Mouse (Mus musculus): Measurements from ENCODE around the gene Ehmt1. TPM values are rescaled to one million over a fixed set of nuclear protein-coding genes. Genes with fewer than 3 reads are reported as not detected.

The Ehmt1 gene
- total RNA-seq, 2 experiments from 2014 or later: 55.0 to 61.9 TPM

DNA sequence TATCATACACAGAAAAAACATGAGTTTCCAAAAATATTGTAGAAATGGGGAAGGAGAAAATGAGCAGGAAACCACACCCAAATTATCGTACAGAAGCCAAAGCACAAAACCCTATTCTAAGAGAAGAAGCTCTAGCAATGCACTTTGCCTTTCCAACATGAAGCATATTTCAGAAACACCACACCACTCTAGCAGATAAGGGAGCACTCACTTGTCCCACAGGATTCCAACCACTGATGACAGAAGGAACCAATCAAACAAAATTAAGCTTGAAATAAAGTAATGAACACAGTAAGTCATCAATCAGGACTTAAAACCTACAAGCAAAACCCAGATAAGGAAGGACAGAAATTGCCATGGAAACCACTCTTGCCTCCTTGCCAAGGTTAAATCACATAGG lies 74.2 kb downstream of the Ehmt1 start:
- intact Hi-C loops (cut with DNase I): no loop called here
- DNase-seq (ENCODE audit: low spot score in 2 of 2): no peak

DNA sequence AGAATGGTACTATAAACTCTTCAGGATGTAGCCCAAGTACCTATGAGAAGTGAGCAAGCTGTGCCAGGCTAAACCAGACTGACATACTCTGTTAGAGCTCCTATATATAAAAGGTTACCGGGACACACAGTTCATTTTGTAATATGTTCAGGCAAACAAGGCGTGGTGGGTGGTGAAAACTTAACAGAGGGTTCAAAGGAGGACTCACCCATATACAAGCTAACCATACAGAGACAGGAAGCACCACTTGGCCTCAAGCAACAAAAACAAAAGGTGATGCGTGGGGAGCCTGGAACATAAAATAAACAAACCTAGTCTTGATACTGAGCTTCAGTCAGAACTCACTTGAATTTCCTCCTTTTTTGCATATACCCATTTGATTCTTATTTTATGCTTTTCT lies 88.8 kb downstream of the Ehmt1 start:
- DNase-seq (ENCODE audit: low spot score in 2 of 2): no peak
- intact Hi-C loops (cut with DNase I): no loop called here

DNA sequence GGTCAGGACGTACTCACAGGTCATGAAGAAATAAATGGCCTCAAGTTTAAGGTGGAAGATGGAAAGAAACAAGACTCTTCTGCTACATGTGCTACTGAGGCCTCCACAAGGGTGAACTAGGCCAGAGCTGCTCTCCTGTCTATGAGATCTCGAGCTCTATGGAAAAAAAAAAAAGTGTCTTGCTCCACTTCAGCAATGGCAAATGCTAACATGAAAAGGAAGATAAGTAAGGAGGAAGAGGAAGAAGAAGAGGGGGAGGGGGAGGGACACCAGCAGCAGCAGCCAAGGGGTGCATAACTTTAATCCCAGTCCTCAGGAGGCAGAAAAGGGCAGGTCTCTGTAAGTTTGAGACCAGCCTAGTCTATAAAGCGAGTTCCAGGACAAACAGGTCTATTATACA lies 109.7 kb downstream of the Ehmt1 start:
- intact Hi-C loops (cut with DNase I): no loop called here
- no peak for DNase-seq (ENCODE audit: low spot score in 2 of 2)

DNA sequence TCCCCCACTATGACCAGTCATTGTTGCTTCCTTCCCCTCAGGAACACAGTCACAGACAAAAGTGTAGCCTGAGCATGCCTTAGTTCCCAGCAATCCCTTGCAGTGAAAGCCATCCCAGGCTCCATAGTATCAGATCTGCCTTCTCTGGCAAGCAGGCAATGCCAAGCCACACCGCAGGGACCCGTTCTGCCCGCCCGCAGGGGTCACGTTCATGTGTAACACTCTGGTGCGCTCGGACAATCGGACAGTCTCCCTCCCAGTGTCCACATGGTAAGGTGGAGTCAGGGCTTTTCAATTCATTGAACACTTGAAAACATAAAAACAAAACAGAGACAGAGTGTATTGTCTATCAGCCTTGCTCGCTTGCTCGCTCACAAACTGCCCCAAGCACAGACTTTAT lies 111.7 kb downstream of the Ehmt1 start:
- intact Hi-C loops (cut with DNase I): no loop called here
- DNase-seq (ENCODE audit: low spot score in 2 of 2): no peak

DNA sequence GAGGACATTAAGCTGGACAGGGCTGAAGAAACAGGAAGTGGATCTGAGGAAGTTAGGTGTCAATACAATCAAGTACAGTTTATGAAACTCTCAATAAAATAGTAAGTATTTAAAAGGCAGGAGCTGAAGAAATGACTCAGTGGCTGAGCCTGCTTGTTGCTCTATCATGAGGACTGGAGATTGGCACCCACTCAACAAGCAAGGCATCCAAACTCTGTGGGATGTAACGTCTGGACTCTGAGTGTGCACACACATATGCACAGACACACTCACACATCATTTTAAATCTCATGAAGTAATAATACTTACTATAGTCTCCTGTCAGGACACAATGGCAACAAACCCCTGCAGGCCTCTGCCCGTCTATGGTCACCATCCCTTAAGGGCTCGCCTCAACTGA lies 112.4 kb downstream of the Ehmt1 start:
- DNase-seq (ENCODE audit: low spot score in 2 of 2): peak; percentile 38 to 50
- intact Hi-C loops (cut with DNase I): no loop called here

DNA sequence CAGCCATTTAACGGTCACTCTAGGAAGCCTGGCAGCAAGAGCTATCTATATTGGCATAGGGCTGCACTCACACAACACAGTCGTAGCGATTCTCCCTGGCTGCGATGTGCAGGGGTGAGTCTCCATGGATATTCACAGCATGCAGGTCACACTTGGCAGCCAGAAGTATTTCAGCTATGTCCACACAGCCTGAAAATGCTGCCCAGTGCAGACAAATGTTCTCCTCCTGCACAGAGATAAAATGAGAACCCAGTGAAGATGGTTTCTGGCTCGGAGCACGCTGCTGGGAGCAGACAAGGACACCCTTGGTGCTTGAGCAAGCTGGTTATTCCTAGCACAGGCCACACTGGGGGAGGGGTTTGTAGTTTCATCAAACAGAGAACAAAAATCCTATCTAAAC lies 113.3 kb downstream of the Ehmt1 start:
- peak; percentile 41 to 66 for DNase-seq (ENCODE audit: low spot score in 2 of 2)
- intact Hi-C loops (cut with DNase I): no loop called here

DNA sequence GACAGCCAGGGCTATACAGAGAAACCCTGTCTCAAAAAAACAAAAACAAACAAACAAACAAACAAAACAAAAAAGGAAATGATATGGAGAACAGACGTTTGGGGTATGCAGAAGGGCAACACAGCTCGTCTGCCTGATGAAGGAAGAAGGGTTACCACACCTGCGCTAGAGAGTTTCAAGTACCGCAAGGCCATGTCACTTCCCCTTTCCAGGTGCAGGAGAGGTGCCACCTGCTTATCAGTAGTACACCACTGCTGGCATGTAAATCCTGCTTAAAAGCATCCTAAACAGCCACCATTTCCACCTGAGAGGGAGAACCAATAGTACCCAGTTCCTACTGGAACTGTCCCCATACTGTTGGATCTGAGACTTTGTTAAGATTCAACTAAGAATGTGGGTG lies 113.8 kb downstream of the Ehmt1 start:
- DNase-seq (ENCODE audit: low spot score in 2 of 2): no peak
- intact Hi-C loops (cut with DNase I): no loop called here

DNA sequence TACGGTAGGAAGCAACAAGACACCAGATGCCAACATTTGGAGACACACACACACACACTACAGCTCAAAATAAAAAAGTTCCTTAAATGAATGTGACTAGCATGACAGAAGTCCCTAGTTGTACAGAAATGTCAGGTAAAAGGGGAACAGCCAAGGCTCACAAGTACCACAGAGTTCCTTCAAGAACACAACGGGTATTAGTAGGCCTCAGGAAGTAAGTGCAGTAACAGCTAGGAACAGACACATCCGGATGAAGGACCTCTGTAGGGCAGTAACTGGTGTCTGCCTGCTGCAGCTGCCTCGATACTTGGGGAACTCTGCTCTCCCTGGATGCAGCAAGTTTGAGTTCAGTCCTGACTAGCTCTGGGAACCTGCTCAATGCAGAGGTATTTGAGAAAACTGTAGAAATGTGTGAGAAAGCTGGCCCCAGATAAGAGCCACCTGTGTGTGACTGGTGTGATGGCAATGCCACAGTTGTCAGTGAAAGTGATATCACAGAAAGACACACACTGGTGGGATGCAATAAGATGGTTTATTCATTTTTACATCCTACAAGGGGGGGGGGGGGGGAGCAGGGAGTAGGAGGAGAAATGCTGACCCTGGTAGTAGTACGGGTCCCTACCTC lies 122.5 kb downstream of the Ehmt1 start:
- intact Hi-C loops (cut with DNase I): no loop called here

DNA sequence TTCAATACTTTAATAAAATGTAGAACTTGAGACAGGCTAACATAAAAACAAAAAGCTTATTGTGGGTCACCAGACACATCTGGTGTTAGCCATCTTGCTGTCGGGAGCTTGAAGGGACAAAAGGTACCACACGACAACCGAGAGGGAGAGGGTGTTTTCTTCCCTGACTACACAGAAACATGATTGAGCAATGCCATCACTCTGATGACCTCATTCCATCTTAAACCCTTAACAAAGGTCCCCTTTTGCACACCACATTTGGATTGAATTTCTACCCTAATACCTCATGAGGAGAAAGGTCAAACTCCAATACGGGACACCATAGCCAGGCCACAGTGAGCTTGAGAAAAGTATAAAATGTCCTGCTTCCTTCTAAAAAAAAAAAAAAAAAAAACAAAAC lies 132.2 kb downstream of the Ehmt1 start:
- intact Hi-C loops (cut with DNase I): no loop called here

More for the DNA sequence above, 122.5 kb downstream of the Ehmt1 start:
- DNase-seq (ENCODE audit: low spot score in 2 of 2): no peak

DNA sequence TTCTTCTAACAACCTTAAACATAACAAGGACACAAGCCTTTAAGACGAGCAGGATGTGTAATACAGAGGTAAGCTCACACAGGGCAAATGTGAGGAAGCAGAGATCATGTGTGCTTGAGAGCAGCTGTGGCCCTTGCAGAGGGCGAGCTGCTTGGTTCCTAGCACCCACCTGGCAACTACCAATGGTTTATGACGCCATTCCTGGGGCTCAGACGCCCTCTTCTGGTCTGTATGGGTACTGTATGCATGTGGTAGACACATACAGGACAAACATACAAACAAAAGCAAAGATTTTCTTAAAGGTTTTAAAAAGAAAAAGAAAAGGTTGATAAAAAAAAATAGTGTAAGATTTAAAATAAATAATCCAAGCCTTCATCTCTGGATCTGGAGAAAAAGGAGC lies 138.2 kb downstream of the Ehmt1 start:
- DNase-seq (ENCODE audit: low spot score in 2 of 2): no peak
- intact Hi-C loops (cut with DNase I): no loop called here

More for the DNA sequence above, 132.2 kb downstream of the Ehmt1 start:
- no peak for DNase-seq (ENCODE audit: low spot score in 2 of 2)

DNA sequence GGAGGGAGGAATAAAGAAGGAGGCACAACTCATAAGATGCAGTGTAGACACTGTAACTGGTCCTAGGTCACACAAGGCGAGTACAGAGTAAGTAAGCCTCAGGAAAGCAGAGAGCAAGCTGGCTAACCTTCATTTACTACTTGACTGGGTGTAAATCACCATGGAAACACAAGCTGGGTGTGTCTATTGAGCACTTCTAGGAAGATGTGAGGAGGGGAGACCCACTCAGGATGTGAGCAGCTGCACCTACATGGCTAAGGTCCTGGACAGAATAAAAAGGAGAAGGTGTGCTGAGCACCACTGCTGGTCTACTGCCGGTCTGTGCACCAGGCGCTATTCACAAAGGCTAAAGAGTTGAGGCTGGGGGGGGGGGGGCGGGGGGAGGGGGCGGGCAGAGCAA lies 142.6 kb downstream of the Ehmt1 start:
- intact Hi-C loops (cut with DNase I): no loop called here

DNA sequence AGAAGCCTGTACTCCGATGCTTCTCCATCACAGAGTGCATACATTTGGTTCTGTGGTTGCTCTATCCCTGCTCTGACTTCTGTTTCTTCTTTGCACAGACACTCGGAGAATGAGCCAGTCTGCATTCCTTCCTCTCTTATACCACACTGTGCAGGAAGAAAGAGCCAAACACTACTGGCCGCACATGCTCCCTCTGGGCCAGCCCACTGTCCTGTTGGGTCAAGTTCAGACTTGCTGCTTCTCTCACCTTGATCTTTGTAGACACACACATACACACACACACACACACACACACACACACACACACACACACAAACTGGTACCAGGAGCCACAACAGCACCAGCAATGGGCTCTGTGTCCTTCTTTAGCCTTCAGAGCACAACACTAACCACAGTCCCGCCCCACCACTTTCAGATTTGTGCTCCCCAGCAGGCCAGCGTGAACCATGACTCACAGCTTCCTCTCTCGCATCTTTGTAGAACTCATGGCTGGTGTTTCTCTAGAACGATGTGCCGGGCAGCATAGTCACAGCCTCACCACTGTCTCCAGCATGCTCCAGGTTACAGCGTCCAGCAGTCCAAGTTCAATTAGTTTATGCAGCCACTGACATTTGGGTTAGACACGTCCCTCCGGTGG lies 143.3 kb downstream of the Ehmt1 start:
- no peak for DNase-seq (ENCODE audit: low spot score in 2 of 2)
- intact Hi-C loops (cut with DNase I): no loop called here

More for the DNA sequence above, 142.6 kb downstream of the Ehmt1 start:
- no peak for DNase-seq (ENCODE audit: low spot score in 2 of 2)

DNA sequence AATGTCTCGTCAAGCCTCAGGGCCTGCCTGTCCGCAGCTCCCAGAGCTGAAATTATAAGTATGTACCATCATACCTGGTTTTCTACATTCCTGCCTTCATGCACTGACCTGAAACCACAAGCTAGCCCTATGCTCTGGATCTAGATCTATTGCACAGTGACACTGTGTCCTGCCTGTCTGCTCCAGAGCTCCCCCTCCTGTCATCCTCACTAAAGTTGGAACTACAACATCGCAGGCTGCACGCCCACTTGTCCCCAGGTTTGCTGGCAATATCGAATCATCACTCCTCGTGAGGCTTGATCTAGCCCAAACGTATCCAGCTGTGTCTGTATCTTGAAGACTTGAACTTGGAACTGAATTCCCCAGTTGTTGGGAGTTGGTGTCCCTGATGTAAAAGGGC lies 144.6 kb downstream of the Ehmt1 start:
- no peak for DNase-seq (ENCODE audit: low spot score in 2 of 2)
- intact Hi-C loops (cut with DNase I): no loop called here

DNA sequence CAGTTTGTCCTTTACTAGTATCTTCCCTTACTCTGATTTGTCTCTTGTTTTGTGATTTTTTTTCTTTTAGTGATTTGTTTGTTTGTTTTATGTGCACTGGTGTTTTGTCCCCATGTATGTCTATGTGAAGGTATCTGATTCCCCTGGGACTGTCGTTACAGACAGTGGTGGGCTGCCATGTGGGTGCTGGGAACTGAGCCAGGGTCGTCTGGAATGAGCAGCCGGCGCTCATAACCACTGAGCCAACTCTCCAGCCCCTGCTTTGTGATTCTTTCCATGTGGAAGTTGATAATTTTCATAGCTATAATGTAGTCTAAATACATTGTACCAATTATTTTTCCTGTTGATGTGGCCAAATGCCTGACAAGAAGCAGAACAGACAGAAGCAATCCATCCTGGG lies 148.6 kb downstream of the Ehmt1 start:
- no peak for DNase-seq (ENCODE audit: low spot score in 2 of 2)
- intact Hi-C loops (cut with DNase I): no loop called here

DNA sequence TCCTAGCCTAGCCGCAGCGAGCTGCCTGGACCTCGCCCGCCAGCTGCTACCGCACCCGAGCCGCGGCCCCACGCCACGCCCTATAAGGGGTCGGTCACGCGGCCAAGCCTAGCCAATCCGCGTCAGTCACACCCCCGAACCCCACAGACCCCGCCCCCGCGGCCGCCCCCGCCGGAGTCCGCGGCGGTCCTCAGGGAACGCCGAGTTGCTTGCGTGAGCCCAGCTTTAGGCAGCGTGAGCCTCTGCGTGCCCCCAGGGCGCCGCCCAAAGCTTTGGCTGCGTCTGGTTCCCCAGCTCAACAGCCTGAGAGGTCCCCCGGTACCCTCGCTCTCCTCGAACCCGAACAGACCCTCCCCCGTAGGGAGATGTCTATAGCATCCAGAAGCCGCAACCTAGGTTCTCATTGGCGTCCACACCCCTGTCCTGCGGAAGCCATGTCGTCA lies 156.3 kb downstream of the Ehmt1 start, which contains the start of gene Cacna1b:
TSS of gene Cacna1b (minus strand) at position 38 of the 443 bp plus-strand sequence.
- intact Hi-C loops (cut with DNase I): no loop called here
- peak; percentile 93 to 94 for DNase-seq (ENCODE audit: low spot score in 2 of 2)

DNA sequence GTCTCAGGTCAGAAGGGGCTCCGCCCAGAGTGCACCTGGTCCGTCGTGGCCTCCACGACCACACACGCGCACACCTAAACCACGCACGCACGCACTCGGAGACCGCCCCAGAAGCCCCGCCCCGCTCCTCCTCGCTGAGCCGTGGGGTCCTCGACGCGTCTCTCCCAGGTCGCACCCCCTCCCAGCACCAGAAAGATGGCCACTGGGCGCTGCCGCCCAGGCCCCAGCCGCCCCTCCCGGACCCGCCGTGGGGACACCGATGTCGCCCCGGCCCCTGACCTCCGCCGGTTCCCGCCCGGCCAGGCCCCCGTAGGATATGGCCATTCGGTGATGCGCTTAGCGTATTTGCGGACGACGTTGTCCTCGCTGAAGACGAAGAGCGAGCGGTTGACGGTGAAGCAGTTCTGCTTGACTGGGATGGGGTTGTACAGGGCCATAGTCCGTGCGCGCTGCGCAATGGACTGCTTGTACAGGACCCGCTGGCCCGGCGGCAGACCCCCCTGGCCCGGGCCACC lies 156.9 kb downstream of the Ehmt1 start:
- intact Hi-C loops (cut with DNase I): no loop called here
- peak; percentile 53 to 56 for DNase-seq (ENCODE audit: low spot score in 2 of 2)

DNA sequence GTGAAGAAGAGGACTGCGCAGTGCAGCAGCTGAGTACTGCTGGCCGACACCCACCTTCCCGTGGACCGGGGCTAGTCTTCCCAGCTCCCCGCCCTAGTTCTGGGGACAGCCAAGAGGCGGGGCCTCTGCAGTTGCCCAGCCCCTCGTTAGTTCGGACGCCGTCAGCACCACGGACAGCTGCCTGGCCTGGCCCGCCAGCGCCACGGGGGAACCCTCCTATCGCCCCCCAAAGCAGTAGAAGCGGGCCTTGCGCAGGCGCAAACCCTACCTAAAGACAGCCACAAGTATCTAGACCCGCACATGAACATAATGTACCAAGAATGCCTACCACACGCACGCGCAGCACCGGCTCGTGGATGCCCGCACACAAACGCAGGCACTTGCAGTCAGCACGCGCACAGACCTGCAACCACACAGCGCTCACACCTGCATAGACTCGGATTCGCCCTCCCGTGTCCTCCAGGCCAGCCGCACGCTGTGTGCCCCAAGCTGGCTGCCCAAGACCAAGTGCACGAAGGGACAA lies 157.4 kb downstream of the Ehmt1 start:
- intact Hi-C loops (cut with DNase I): no loop called here
- peak; percentile 71 to 88 for DNase-seq (ENCODE audit: low spot score in 2 of 2)

DNA sequence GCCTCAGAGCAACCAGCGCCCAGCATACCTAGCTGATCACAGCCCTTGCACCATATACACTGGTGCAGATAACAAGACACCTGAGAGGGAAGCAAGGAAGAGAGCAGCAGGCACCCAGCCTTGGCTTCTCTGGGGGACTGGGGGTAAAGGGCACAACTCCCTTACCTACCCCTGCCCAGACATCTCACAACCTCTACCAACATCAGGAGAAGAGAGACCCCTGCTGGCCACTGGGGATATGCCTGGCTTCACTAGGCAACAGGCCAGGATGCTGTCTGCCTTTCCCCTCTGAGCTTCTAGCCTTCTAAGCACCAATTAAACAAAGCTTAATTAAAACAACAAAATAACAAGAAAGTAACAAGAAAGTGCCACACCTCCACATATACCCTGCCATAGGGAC lies 164.1 kb downstream of the Ehmt1 start:
- intact Hi-C loops (cut with DNase I): loop anchor here (2.0 to 10.0 kb wide), 2 partner anchors 180 to 350 kb away; no protein-coding TSS in a partner anchor
- peak; percentile 68 to 74 for DNase-seq (ENCODE audit: low spot score in 2 of 2)

DNA sequence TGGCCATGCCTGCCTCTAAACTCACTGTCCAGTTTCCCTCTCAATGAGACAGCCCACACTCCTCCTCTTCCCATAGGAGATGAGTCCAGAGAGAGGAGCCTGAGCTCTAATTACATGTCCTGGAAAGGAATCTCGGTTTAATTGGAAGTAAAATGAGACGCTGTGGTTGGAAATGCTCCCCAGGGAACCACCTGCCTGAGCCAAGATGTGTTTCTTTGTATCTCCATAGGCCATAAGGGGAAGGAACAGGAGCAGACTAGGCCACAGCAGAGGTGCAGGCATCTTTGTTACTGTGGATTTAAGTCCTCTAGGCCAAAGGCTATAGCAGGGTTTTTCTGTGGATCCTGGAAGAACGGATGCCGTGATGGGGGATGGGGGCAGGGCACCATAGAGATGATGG lies 166.8 kb downstream of the Ehmt1 start:
- intact Hi-C loops (cut with DNase I): loop anchor here (10.0 kb wide), 1 partner anchor 348 kb away; no protein-coding TSS in a partner anchor
- DNase-seq (ENCODE audit: low spot score in 2 of 2): no peak

DNA sequence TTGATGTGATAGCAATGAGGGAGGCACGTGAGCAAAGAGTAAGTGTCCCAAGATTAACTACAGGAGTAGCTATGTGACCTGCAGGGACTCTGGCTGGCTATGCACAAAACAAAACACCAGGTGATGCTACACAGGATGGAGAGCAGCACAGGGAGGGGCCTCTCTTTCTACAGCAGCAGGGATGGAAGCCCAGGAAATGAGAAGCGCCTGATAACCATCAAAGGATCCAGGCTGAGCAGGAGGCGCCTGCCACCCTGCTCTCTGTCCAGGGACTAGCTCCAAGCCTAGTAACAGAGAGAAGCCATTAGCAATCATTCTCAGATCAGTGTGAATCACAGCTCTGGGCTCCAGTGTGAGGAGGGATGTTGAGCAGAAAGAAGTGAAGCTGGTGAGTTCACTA lies 169.4 kb downstream of the Ehmt1 start:
- DNase-seq (ENCODE audit: low spot score in 2 of 2): no peak
- intact Hi-C loops (cut with DNase I): loop anchor here (10.0 kb wide), 1 partner anchor 345 kb away; no protein-coding TSS in a partner anchor

DNA sequence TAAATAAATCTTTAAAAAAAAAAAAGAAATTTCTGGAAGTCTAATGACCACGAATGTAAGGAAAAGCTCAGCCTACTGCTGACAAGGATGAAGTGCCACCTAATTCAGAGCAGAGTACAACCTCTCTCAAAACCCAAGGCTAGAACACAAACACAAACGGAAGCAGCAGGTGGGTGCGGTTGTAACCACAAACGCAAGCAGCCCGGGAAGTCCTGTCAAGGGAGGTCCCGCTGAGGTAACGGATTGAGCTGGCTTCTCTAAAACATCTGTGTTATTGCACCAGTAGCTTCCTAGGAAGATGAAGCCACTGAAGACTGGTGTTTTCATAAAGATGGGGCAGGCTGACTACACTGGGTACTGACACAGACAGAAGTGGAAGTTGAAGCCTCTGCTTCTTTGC lies 171.5 kb downstream of the Ehmt1 start:
- intact Hi-C loops (cut with DNase I): no loop called here
- DNase-seq (ENCODE audit: low spot score in 2 of 2): no peak

All from left cerebral cortex, postnatal 14 days (tissue).